Mouse (Mus musculus): ENCODE results near the gene Cdon. TPM values are rescaled to one million over a fixed set of nuclear protein-coding genes. Genes with fewer than 3 reads are reported as not detected.

Gene Cdon
- polyA plus RNA-seq, 1 experiment = 39.9 TPM

DNA sequence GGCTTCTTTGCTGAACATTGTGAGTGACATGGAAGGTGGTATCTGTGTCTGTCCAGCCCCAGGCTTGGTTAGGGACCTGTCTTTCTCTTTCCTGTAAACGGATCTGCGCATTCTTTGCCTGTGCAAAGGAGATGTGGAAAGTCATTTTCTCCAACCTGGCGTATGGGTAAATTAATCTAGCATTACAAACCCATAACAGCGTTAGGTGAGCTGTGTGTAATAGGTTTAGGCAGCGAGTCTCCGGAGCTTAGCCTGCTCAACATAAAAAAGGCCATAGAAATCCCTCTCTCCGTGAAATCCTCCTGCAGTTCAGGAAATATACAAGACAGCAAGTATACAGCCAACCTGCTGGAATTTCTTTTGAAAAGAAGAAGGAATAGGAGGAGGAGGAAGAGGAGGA, 9.0 kb upstream of the Cdon start:
- Histone ChIP-seq H3K79me2 (ENCODE audit: control insufficient read depth, insufficient read depth) (no peaks in the 10 kb centered on the region), H3K27me3 (ENCODE audit: control insufficient read depth, insufficient read depth, insufficient read length) (no peaks in the 10 kb centered on the region), H3K79me3 (ENCODE audit: low read depth) (no peaks in the 10 kb centered on the region), H3K4me3 (ENCODE audit: insufficient read depth, poor library complexity, severe bottlenecking) (no peak overlapping the region), H3K36me3 (ENCODE audit: control insufficient read depth, insufficient read depth) (no peaks in the 10 kb centered on the region), H3ac (ENCODE audit: control insufficient read depth, insufficient read length, low read depth) (no peak overlapping the region)
- TF ChIP-seq FOSL1 (IDR thresholded peaks at IDR 0.05; ENCODE audit: insufficient read depth, low read length, poor library complexity, severe bottlenecking) = no peak

GRCm38 (mm10) chr9:35421730-35422235, 855 bp downstream of the Cdon start:
- H3K36me3 ChIP-seq (ENCODE audit: control insufficient read depth, insufficient read depth) = no peaks in the 10 kb centered on the region
- TF ChIP-seq MYOD1 (IDR thresholded peaks at IDR 0.05; ENCODE audit: control insufficient read depth, insufficient read length, low read depth) = peak; percentile 77
- TF ChIP-seq CTCF (IDR thresholded peaks at IDR 0.05; ENCODE audit: control insufficient read depth, insufficient read depth, insufficient read length) = no peak
- H3K79me3 ChIP-seq (ENCODE audit: low read depth) = peaks cover 36% of the 10 kb centered on the region
- H3K4me3 ChIP-seq (ENCODE audit: insufficient read depth, poor library complexity, severe bottlenecking) = peak overlapping the region; percentile 68
- H3K79me2 ChIP-seq (ENCODE audit: control insufficient read depth, insufficient read depth) = peaks cover 52% of the 10 kb centered on the region
- H3ac ChIP-seq (ENCODE audit: control insufficient read depth, insufficient read length, low read depth) = peak overlapping the region; percentile 78
- H3K27me3 ChIP-seq (ENCODE audit: control insufficient read depth, insufficient read depth, insufficient read length) = no peaks in the 10 kb centered on the region

DNA sequence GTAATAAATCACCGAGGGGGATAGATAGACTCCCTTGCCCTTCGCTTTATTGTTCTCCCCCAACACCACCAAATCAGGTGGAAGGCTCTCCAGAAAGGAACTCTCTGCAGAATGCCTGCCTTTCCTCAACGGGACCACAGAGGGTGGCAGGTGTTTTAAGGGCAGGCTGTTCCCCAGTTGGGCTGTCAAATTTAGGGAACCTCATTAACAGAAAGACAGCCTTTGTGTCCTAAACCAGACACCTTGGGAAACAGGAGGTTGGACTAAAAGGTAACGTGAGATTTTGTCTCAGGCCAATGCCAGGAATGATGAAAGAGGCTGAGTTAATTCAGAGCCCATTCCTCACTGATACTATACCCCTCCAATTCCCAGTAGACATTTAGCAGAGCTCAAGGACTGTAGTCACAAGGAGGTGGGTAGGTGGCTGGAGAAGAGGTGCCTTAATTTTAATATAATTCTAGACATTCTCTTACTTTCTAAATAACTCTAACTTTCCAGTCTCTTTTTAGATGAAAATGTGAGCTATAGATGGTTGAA, 1.5 kb downstream of the Cdon start:
- Histone ChIP-seq H3K27me3 (ENCODE audit: control insufficient read depth, insufficient read depth, insufficient read length) (no peaks in the 10 kb centered on the region), H3K79me3 (ENCODE audit: low read depth) (peaks cover 43% of the 10 kb centered on the region), H3ac (ENCODE audit: control insufficient read depth, insufficient read length, low read depth) (peak overlapping the region; percentile 53), H3K36me3 (ENCODE audit: control insufficient read depth, insufficient read depth) (no peaks in the 10 kb centered on the region), H3K4me3 (ENCODE audit: insufficient read depth, poor library complexity, severe bottlenecking) (peak overlapping the region; percentile 68), H3K79me2 (ENCODE audit: control insufficient read depth, insufficient read depth) (peaks cover 59% of the 10 kb centered on the region)
- TF ChIP-seq MAX (IDR thresholded peaks at IDR 0.05) = no peak
- no peak for TF ChIP-seq MYOD1 (IDR thresholded peaks at IDR 0.05; ENCODE audit: control insufficient read depth, insufficient read length, low read depth)
- no peak for TF ChIP-seq CTCF (IDR thresholded peaks at IDR 0.05; ENCODE audit: control insufficient read depth, insufficient read depth, insufficient read length)
- TF ChIP-seq FOSL1 (IDR thresholded peaks at IDR 0.05; ENCODE audit: insufficient read depth, low read length, poor library complexity, severe bottlenecking) = no peak
- TF ChIP-seq CEBPB (IDR thresholded peaks at IDR 0.05; ENCODE audit: low read depth) = no peak
- TF ChIP-seq MYOG (IDR thresholded peaks at IDR 0.05; ENCODE audit: control insufficient read depth, extremely low read depth, insufficient read length) = no peak
- TF ChIP-seq USF1 (IDR thresholded peaks at IDR 0.05; ENCODE audit: low read depth) = no peak

- TF ChIP-seq MYOG (IDR thresholded peaks at IDR 0.05; ENCODE audit: control insufficient read depth, extremely low read depth, insufficient read length) (no peak), CTCF (IDR thresholded peaks at IDR 0.05; ENCODE audit: control insufficient read depth, insufficient read depth, insufficient read length) (no peak), MYOD1 (IDR thresholded peaks at IDR 0.05; ENCODE audit: control insufficient read depth, insufficient read length, low read depth) (no peak), CEBPB (IDR thresholded peaks at IDR 0.05; ENCODE audit: low read depth) (no peak), USF1 (IDR thresholded peaks at IDR 0.05; ENCODE audit: low read depth) (no peak), FOSL1 (IDR thresholded peaks at IDR 0.05; ENCODE audit: insufficient read depth, low read length, poor library complexity, severe bottlenecking) (no peak), MAX (IDR thresholded peaks at IDR 0.05) (no peak)
- no peaks in the 10 kb centered on the region for H3K36me3 ChIP-seq (ENCODE audit: control insufficient read depth, insufficient read depth)
- no peaks in the 10 kb centered on the region for H3K27me3 ChIP-seq (ENCODE audit: control insufficient read depth, insufficient read depth, insufficient read length)
- H3K79me2 ChIP-seq (ENCODE audit: control insufficient read depth, insufficient read depth) = peaks cover 67% of the 10 kb centered on the region
- H3K79me3 ChIP-seq (ENCODE audit: low read depth) = peaks cover 50% of the 10 kb centered on the region
- H3ac ChIP-seq (ENCODE audit: control insufficient read depth, insufficient read length, low read depth) = peak overlapping the region; percentile 63
- peak overlapping the region; percentile 68 for H3K4me3 ChIP-seq (ENCODE audit: insufficient read depth, poor library complexity, severe bottlenecking)
Measured at GRCm38 (mm10) chr9:35423265-35423664, 2.3 kb downstream of the Cdon start.

DNA sequence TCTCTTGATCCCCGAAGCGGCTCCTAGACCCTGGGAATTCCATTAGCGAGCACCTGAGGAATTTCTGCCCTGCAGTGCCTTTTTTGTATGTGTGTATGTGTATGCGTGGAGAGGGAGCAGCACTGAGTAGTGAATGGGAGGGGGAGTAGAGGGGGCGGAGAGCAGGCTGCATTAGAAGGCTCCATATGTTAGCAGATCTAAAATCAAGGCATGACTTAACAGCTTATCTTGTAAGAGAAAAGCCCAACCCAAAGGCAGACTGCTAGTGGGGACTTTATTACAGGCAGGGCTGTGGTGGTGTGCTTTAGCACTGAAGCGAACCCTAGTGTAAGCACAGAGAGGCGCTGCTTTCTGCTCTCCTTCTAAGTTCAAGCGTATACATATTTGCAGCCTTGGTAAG, 3.7 kb downstream of the Cdon start:
- Histone ChIP-seq H3K36me3 (ENCODE audit: control insufficient read depth, insufficient read depth) (no peaks in the 10 kb centered on the region), H3K79me3 (ENCODE audit: low read depth) (peaks cover 64% of the 10 kb centered on the region), H3ac (ENCODE audit: control insufficient read depth, insufficient read length, low read depth) (peak overlapping the region; percentile 52), H3K79me2 (ENCODE audit: control insufficient read depth, insufficient read depth) (peaks cover 81% of the 10 kb centered on the region), H3K27me3 (ENCODE audit: control insufficient read depth, insufficient read depth, insufficient read length) (no peaks in the 10 kb centered on the region), H3K4me3 (ENCODE audit: insufficient read depth, poor library complexity, severe bottlenecking) (peak overlapping the region; percentile 25)
- TF ChIP-seq CTCF (IDR thresholded peaks at IDR 0.05; ENCODE audit: control insufficient read depth, insufficient read depth, insufficient read length) (no peak), CEBPB (IDR thresholded peaks at IDR 0.05; ENCODE audit: low read depth) (no peak), MYOG (IDR thresholded peaks at IDR 0.05; ENCODE audit: control insufficient read depth, extremely low read depth, insufficient read length) (no peak), FOSL1 (IDR thresholded peaks at IDR 0.05; ENCODE audit: insufficient read depth, low read length, poor library complexity, severe bottlenecking) (no peak), MAX (IDR thresholded peaks at IDR 0.05) (no peak), MYOD1 (IDR thresholded peaks at IDR 0.05; ENCODE audit: control insufficient read depth, insufficient read length, low read depth) (no peak), USF1 (IDR thresholded peaks at IDR 0.05; ENCODE audit: low read depth) (no peak)

DNA sequence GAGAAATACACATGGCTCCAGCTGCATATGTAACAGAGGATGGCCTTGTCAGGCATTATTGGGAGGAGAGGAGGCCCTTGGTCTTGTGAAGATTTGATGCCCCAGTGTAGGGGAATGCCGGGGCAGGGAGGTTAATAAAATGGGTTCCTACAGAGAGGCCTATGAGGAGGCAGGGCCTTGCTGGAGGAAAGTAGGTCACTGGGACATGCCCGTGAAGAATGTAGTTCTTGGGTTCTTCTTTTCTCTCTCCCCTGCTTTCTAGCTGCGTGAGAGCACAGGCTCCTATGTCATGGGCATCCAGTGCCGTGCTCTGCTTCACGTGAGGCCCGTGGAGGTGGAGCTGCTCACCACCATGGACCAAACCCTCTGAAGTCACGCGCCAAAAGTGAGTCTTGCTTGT, 9.5 kb downstream of the Cdon start:
- no peak overlapping the region for H3K4me3 ChIP-seq (ENCODE audit: insufficient read depth, poor library complexity, severe bottlenecking)
- H3K27me3 ChIP-seq (ENCODE audit: control insufficient read depth, insufficient read depth, insufficient read length) = no peaks in the 10 kb centered on the region
- TF ChIP-seq USF1 (IDR thresholded peaks at IDR 0.05; ENCODE audit: low read depth) (no peak), MAX (IDR thresholded peaks at IDR 0.05) (no peak), CEBPB (IDR thresholded peaks at IDR 0.05; ENCODE audit: low read depth) (no peak), MYOG (IDR thresholded peaks at IDR 0.05; ENCODE audit: control insufficient read depth, extremely low read depth, insufficient read length) (no peak), CTCF (IDR thresholded peaks at IDR 0.05; ENCODE audit: control insufficient read depth, insufficient read depth, insufficient read length) (no peak), MYOD1 (IDR thresholded peaks at IDR 0.05; ENCODE audit: control insufficient read depth, insufficient read length, low read depth) (no peak), FOSL1 (IDR thresholded peaks at IDR 0.05; ENCODE audit: insufficient read depth, low read length, poor library complexity, severe bottlenecking) (no peak)
- peaks cover 62% of the 10 kb centered on the region for H3K79me3 ChIP-seq (ENCODE audit: low read depth)
- H3K79me2 ChIP-seq (ENCODE audit: control insufficient read depth, insufficient read depth) = peaks cover 94% of the 10 kb centered on the region
- H3ac ChIP-seq (ENCODE audit: control insufficient read depth, insufficient read length, low read depth) = no peak overlapping the region
- no peaks in the 10 kb centered on the region for H3K36me3 ChIP-seq (ENCODE audit: control insufficient read depth, insufficient read depth)

Data from C2C12 (cell line).